Mouse (Mus musculus): ENCODE measurements at regions not wholly inside any gene's neighbourhood (a gene's known extent, or its start where the extent isn't known, plus 50 kb on each side); places are given as distances from the start of the nearest gene placed in this dataset.

DNA sequence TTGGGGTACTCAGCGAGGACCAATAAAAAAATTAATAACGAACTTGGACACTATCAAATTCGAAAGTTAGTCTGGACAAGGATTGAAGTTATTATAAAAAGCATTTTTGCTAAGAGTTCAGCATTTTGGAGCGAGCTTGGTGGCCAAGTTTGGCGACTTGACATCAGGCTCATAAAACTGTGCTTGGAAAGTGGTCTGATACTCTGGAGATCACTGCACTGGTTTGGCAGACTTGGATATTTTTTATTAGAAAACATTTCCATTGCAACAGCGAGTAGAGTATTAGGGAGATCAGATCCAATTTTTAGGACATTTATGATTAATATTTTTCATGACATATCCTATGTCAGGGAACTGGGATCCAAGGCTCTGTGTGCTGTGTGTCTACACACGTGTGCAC is 153.7 kb upstream of the Intu start:
- Histone ChIP-seq H3K79me2 (ENCODE audit: control insufficient read depth, insufficient read depth) (no peaks in the 10 kb centered on the region), H3ac (ENCODE audit: control insufficient read depth, insufficient read length, low read depth) (no peak overlapping the region), H3K27me3 (ENCODE audit: control insufficient read depth, insufficient read depth, insufficient read length) (no peaks in the 10 kb centered on the region), H3K79me3 (ENCODE audit: low read depth) (no peaks in the 10 kb centered on the region), H3K4me3 (ENCODE audit: insufficient read depth, poor library complexity, severe bottlenecking) (no peak overlapping the region), H3K36me3 (ENCODE audit: control insufficient read depth, insufficient read depth) (no peaks in the 10 kb centered on the region)
- TF ChIP-seq FOSL1 (IDR thresholded peaks at IDR 0.05; ENCODE audit: insufficient read depth, low read length, poor library complexity, severe bottlenecking): no peak
- no peak for TF ChIP-seq CEBPB (IDR thresholded peaks at IDR 0.05; ENCODE audit: low read depth)
- no peak for TF ChIP-seq USF1 (IDR thresholded peaks at IDR 0.05; ENCODE audit: low read depth)
- TF ChIP-seq MAX (IDR thresholded peaks at IDR 0.05): no peak
- TF ChIP-seq CTCF (IDR thresholded peaks at IDR 0.05; ENCODE audit: control insufficient read depth, insufficient read depth, insufficient read length): no peak
- no peak for TF ChIP-seq MYOG (IDR thresholded peaks at IDR 0.05; ENCODE audit: control insufficient read depth, extremely low read depth, insufficient read length)
- no peak for TF ChIP-seq MYOD1 (IDR thresholded peaks at IDR 0.05; ENCODE audit: control insufficient read depth, insufficient read length, low read depth)

- Histone ChIP-seq H3K79me3 (ENCODE audit: low read depth) (no peaks in the 10 kb centered on the region), H3K36me3 (ENCODE audit: control insufficient read depth, insufficient read depth) (no peaks in the 10 kb centered on the region), H3K4me3 (ENCODE audit: insufficient read depth, poor library complexity, severe bottlenecking) (no peak overlapping the region), H3K27me3 (ENCODE audit: control insufficient read depth, insufficient read depth, insufficient read length) (no peaks in the 10 kb centered on the region), H3K79me2 (ENCODE audit: control insufficient read depth, insufficient read depth) (no peaks in the 10 kb centered on the region), H3ac (ENCODE audit: control insufficient read depth, insufficient read length, low read depth) (no peak overlapping the region)
- TF ChIP-seq MAX (IDR thresholded peaks at IDR 0.05): no peak
- TF ChIP-seq CTCF (IDR thresholded peaks at IDR 0.05; ENCODE audit: control insufficient read depth, insufficient read depth, insufficient read length): no peak
- no peak for TF ChIP-seq CEBPB (IDR thresholded peaks at IDR 0.05; ENCODE audit: low read depth)
- TF ChIP-seq FOSL1 (IDR thresholded peaks at IDR 0.05; ENCODE audit: insufficient read depth, low read length, poor library complexity, severe bottlenecking): no peak
- TF ChIP-seq MYOD1 (IDR thresholded peaks at IDR 0.05; ENCODE audit: control insufficient read depth, insufficient read length, low read depth): no peak
- TF ChIP-seq MYOG (IDR thresholded peaks at IDR 0.05; ENCODE audit: control insufficient read depth, extremely low read depth, insufficient read length): no peak
- no peak for TF ChIP-seq USF1 (IDR thresholded peaks at IDR 0.05; ENCODE audit: low read depth)
Measured at GRCm38 (mm10) chr3:40379063-40379462, 152.0 kb upstream of the Intu start.

- TF ChIP-seq CTCF (IDR thresholded peaks at IDR 0.05; ENCODE audit: control insufficient read depth, insufficient read depth, insufficient read length): peak; percentile 27
- TF ChIP-seq CEBPB (IDR thresholded peaks at IDR 0.05; ENCODE audit: low read depth): no peak
- Histone ChIP-seq H3K27me3 (ENCODE audit: control insufficient read depth, insufficient read depth, insufficient read length) (no peaks in the 10 kb centered on the region), H3K79me3 (ENCODE audit: low read depth) (no peaks in the 10 kb centered on the region), H3K79me2 (ENCODE audit: control insufficient read depth, insufficient read depth) (no peaks in the 10 kb centered on the region), H3K4me3 (ENCODE audit: insufficient read depth, poor library complexity, severe bottlenecking) (no peak overlapping the region), H3K36me3 (ENCODE audit: control insufficient read depth, insufficient read depth) (no peaks in the 10 kb centered on the region), H3ac (ENCODE audit: control insufficient read depth, insufficient read length, low read depth) (no peak overlapping the region)
Measured at GRCm38 (mm10) chr3:40391631-40392030, 139.5 kb upstream of the Intu start.

DNA sequence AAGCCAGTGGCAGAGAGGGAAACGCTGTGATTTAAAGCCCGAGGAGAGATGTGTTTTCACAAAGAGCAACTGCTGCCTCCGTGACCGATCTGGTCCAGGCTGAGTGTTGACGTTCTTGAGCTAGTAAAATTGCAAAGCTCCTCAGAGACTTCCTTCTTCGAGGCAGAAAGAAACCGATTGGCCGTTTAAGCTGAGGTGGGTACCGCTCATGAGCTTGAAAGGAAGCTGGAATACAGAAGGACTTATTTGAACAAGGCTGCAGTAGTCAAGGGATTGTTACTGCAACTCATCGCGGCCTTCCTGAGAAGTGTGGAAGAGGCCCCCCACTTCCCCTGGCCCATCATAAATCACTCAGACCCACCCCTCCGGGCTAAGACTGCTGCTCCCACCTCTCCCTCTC is 132.9 kb upstream of the Intu start:
- Histone ChIP-seq H3K79me3 (ENCODE audit: low read depth) (no peaks in the 10 kb centered on the region), H3K79me2 (ENCODE audit: control insufficient read depth, insufficient read depth) (no peaks in the 10 kb centered on the region), H3K36me3 (ENCODE audit: control insufficient read depth, insufficient read depth) (no peaks in the 10 kb centered on the region), H3K27me3 (ENCODE audit: control insufficient read depth, insufficient read depth, insufficient read length) (peaks cover 3% of the 10 kb centered on the region), H3K4me3 (ENCODE audit: insufficient read depth, poor library complexity, severe bottlenecking) (no peak overlapping the region), H3ac (ENCODE audit: control insufficient read depth, insufficient read length, low read depth) (no peak overlapping the region)
- TF ChIP-seq MAX (IDR thresholded peaks at IDR 0.05): no peak
- TF ChIP-seq MYOG (IDR thresholded peaks at IDR 0.05; ENCODE audit: control insufficient read depth, extremely low read depth, insufficient read length): no peak

DNA sequence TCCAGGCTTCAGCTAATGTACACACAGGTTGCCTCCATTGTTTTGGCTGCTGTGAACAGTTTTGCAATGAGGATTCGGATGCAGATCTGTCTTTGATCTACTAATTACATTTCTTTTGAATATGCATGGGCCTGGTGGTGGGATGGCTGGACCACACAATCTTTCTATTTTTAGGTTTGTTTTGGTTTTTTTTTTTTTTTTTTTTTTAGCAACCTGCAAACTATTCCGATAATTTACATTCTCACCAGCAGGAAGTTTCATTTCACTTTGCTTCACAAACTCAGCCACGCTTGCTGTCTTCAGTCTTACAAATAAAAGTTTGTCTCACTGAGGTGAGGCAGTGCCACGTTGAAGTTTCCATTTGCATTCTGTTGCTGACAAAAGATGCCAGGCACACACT is 127.7 kb upstream of the Intu start:
- H3K27me3 ChIP-seq (ENCODE audit: control insufficient read depth, insufficient read depth, insufficient read length): peaks cover 3% of the 10 kb centered on the region
- TF ChIP-seq MYOG (IDR thresholded peaks at IDR 0.05; ENCODE audit: control insufficient read depth, extremely low read depth, insufficient read length) (no peak), USF1 (IDR thresholded peaks at IDR 0.05; ENCODE audit: low read depth) (no peak), FOSL1 (IDR thresholded peaks at IDR 0.05; ENCODE audit: insufficient read depth, low read length, poor library complexity, severe bottlenecking) (no peak), CTCF (IDR thresholded peaks at IDR 0.05; ENCODE audit: control insufficient read depth, insufficient read depth, insufficient read length) (no peak), MAX (IDR thresholded peaks at IDR 0.05) (no peak), CEBPB (IDR thresholded peaks at IDR 0.05; ENCODE audit: low read depth) (no peak), MYOD1 (IDR thresholded peaks at IDR 0.05; ENCODE audit: control insufficient read depth, insufficient read length, low read depth) (no peak)
- H3K79me3 ChIP-seq (ENCODE audit: low read depth): no peaks in the 10 kb centered on the region
- H3ac ChIP-seq (ENCODE audit: control insufficient read depth, insufficient read length, low read depth): no peak overlapping the region
- H3K4me3 ChIP-seq (ENCODE audit: insufficient read depth, poor library complexity, severe bottlenecking): no peak overlapping the region
- no peaks in the 10 kb centered on the region for H3K79me2 ChIP-seq (ENCODE audit: control insufficient read depth, insufficient read depth)
- no peaks in the 10 kb centered on the region for H3K36me3 ChIP-seq (ENCODE audit: control insufficient read depth, insufficient read depth)

DNA sequence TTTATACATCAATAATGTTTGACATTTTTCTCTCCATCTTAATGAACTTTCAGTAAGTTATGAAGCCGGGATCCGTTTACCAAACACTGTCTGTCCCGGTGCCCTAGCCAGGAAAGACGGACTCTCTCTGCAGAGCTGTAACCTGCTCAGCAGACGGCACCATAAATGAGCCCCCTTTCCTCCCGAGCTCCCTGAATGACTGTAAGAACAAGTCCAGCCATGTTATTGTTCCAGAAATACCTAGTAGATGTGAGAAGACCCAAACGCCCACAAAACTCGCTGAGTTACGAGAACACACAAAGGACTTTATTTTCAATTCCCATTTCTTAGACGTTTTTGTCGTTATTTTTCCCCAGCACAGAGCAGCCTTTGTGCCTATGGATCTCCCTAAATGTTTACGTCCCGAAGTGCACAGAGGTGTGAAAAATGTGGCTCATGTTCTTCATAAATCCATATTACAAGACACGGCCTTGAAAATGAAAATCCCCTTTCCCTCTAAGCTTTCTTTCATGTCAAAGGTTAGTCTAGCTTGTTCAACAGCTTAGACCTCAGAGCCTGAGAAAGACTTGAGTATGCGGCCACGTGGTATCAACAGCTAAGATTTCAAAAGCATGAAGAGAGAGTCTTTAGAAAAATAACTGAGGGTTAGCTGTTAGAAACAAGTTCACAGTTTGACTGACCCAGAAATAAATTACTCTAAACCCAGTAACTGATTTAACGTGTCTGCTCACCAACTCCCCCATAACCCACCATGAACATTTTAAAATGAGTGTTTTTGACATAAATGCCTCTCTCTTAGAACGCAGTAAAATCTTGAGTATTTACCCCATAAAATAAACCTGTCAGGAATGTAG is 125.8 kb upstream of the Intu start:
- Histone ChIP-seq H3K27me3 (ENCODE audit: control insufficient read depth, insufficient read depth, insufficient read length) (no peaks in the 10 kb centered on the region), H3K79me3 (ENCODE audit: low read depth) (no peaks in the 10 kb centered on the region), H3ac (ENCODE audit: control insufficient read depth, insufficient read length, low read depth) (no peak overlapping the region), H3K4me3 (ENCODE audit: insufficient read depth, poor library complexity, severe bottlenecking) (no peak overlapping the region), H3K79me2 (ENCODE audit: control insufficient read depth, insufficient read depth) (no peaks in the 10 kb centered on the region), H3K36me3 (ENCODE audit: control insufficient read depth, insufficient read depth) (no peaks in the 10 kb centered on the region)
- TF ChIP-seq MAX (IDR thresholded peaks at IDR 0.05): no peak
- TF ChIP-seq USF1 (IDR thresholded peaks at IDR 0.05; ENCODE audit: low read depth): no peak
- TF ChIP-seq CEBPB (IDR thresholded peaks at IDR 0.05; ENCODE audit: low read depth): no peak
- no peak for TF ChIP-seq CTCF (IDR thresholded peaks at IDR 0.05; ENCODE audit: control insufficient read depth, insufficient read depth, insufficient read length)
- no peak for TF ChIP-seq MYOD1 (IDR thresholded peaks at IDR 0.05; ENCODE audit: control insufficient read depth, insufficient read length, low read depth)
- TF ChIP-seq FOSL1 (IDR thresholded peaks at IDR 0.05; ENCODE audit: insufficient read depth, low read length, poor library complexity, severe bottlenecking): no peak

Data from C2C12 (cell line).